Mouse (Mus musculus): ENCODE data around the gene Ubl7.

- peak; percentile 93 for TF ChIP-seq CTCF (IDR thresholded peaks at IDR 0.05; ENCODE audit: insufficient read depth, low read length)
- no peak for TF ChIP-seq POLR2A (IDR thresholded peaks at IDR 0.05; ENCODE audit: borderline replicate concordance, extremely low read depth, low read depth, low read length)
Measured at GRCm38 (mm10) chr9:57935683-57936437, 25.1 kb downstream of the Ubl7 start.

All from lung, adult 2 months (tissue).